Mouse (Mus musculus) heart, embryonic 13.5 days (tissue): ENCODE measurements around the gene Sox5. TPM values are rescaled to one million over a fixed set of nuclear protein-coding genes. Genes with fewer than 3 reads are reported as not detected.

ENCODE experiments used
- ATAC-seq: fragments of 200-750 bp; cut with Nextera tagmentation; 2 replicates; pipeline ENCODE4 v1.8.0; 2017; ENCODE audit warnings: moderate TSS enrichment; ENCODE audit not compliant: insufficient number of reproducible peaks, low FRiP score, low TSS enrichment; ENCODE audit errors: extremely low read depth
- H3K27ac ChIP-seq: fragments of 300-500 bp; sonication (generic); replicated peaks from 2 replicates; pipeline ENCODE4 v1.5.1; 2015; ENCODE audit warnings: moderate library complexity, mild to moderate bottlenecking, inconsistent platforms
- H3K27me3 ChIP-seq: fragments of 300-500 bp; sonication (generic); replicated peaks from 2 replicates; pipeline ENCODE4 v1.6.1; 2015; ENCODE audit warnings: mild to moderate bottlenecking, inconsistent platforms
- H3K36me3 ChIP-seq: fragments of 300-500 bp; sonication (generic); 2 replicates; pipeline ENCODE4 v1.6.1; 2015; ENCODE audit warnings: mild to moderate bottlenecking, inconsistent platforms
- H3K4me1 ChIP-seq: fragments of 300-500 bp; sonication (generic); 2 replicates; pipeline ENCODE4 v1.6.1; 2015; ENCODE audit warnings: inconsistent platforms
- H3K4me2 ChIP-seq: fragments of 300-500 bp; sonication (generic); 2 replicates; pipeline ENCODE4 v1.6.1; 2015; ENCODE audit warnings: inconsistent platforms, mild to moderate bottlenecking, moderate library complexity
- H3K4me3 ChIP-seq: fragments of 300-500 bp; sonication (generic); 2 replicates; pipeline ENCODE4 v1.5.1; 2015; ENCODE audit warnings: moderate library complexity, mild to moderate bottlenecking, inconsistent platforms
- H3K9ac ChIP-seq: fragments of 300-500 bp; sonication (generic); 2 replicates; pipeline ENCODE4 v1.6.1; 2015; ENCODE audit warnings: inconsistent platforms, mild to moderate bottlenecking, moderate library complexity
- H3K9me3 ChIP-seq: fragments of 300-500 bp; sonication (generic); 2 replicates; pipeline ENCODE4 v1.6.1; 2016; ENCODE audit warnings: inconsistent platforms
- WGBS: fragments of 180-500 bp; shearing (Covaris S2); methylation state at CpG from one replicate; pipeline ENCODE4 v1.1.7; 2015; ENCODE audit warnings: mixed read lengths; 5-methylcytosine and 5-hydroxymethylcytosine counted together
- polyA plus RNA-seq: library from polyadenylated mRNA; unstranded; fragments of >200 nt; fragmentation: Nextera tagmentation; extraction: Ambion mirVana; gene quantifications from 2 replicates; pipeline ENCODE4 v1.2.1, GENCODE M21; 2015

Sox5 gene
- polyA plus RNA-seq, 1 experiment from 2014 or later = 12.1 TPM

- WGBS = 66% methylated on average over 3 of the region's 3 CpGs
- Histone ChIP-seq H3K9me3 (0 out of 2 replicates have a peak, but pooled peaks cover 3% of the 10 kb centered on the region), H3K4me1 (no peaks in the 10 kb centered on the region), H3K27me3 (no peaks in the 10 kb centered on the region), H3K27ac (no peak overlapping the region), H3K4me3 (no peak overlapping the region), H3K4me2 (no peak overlapping the region), H3K9ac (no peak overlapping the region), H3K36me3 (no peaks in the 10 kb centered on the region)
- no peak for ATAC-seq
Measured at GRCm38 (mm10) chr6:144794356-144794755, 12.6 kb upstream of the Sox5 start.

GRCm38 (mm10) chr6:144792871-144793270 lies 11.1 kb upstream of the Sox5 start:
- Histone ChIP-seq H3K9ac (no peak overlapping the region), H3K27me3 (no peaks in the 10 kb centered on the region), H3K4me1 (no peaks in the 10 kb centered on the region), H3K27ac (no peak overlapping the region), H3K36me3 (no peaks in the 10 kb centered on the region), H3K4me2 (no peak overlapping the region), H3K4me3 (no peak overlapping the region), H3K9me3 (no peaks in the 10 kb centered on the region)
- no peak for ATAC-seq
- 79% methylated on average over 8 of the region's 8 CpGs for WGBS

GRCm38 (mm10) chr6:144783295-144783694 lies 1.5 kb upstream of the Sox5 start:
- ATAC-seq = no peak
- H3K9me3 ChIP-seq = no peaks in the 10 kb centered on the region
- peaks cover 44% of the 10 kb centered on the region for H3K27me3 ChIP-seq
- H3K4me3 ChIP-seq = peak overlapping the region; percentile 81
- peaks cover 20% of the 10 kb centered on the region for H3K4me1 ChIP-seq
- H3K9ac ChIP-seq = no peak overlapping the region
- no peaks in the 10 kb centered on the region for H3K36me3 ChIP-seq
- H3K27ac ChIP-seq = no peak overlapping the region
- H3K4me2 ChIP-seq = peak overlapping the region; percentile 94

- peaks cover 48% of the 10 kb centered on the region for H3K27me3 ChIP-seq
- H3K4me1 ChIP-seq = peaks cover 20% of the 10 kb centered on the region
- no peak for ATAC-seq
- H3K36me3 ChIP-seq = no peaks in the 10 kb centered on the region
- WGBS = 8% methylated on average over 12 of the region's 12 CpGs
- peak overlapping the region; percentile 94 for H3K4me2 ChIP-seq
- H3K27ac ChIP-seq = no peak overlapping the region
- peak overlapping the region; percentile 86 for H3K9ac ChIP-seq
- H3K9me3 ChIP-seq = no peaks in the 10 kb centered on the region
- peak overlapping the region; percentile 81 for H3K4me3 ChIP-seq
Measured at GRCm38 (mm10) chr6:144782866-144783265, 1.1 kb upstream of the Sox5 start.

- Histone ChIP-seq H3K9me3 (no peaks in the 10 kb centered on the region), H3K9ac (peak overlapping the region; percentile 86), H3K27ac (peak overlapping the region; percentile 61), H3K36me3 (no peaks in the 10 kb centered on the region), H3K27me3 (peaks cover 55% of the 10 kb centered on the region), H3K4me3 (peak overlapping the region; percentile 81), H3K4me1 (peaks cover 20% of the 10 kb centered on the region), H3K4me2 (peak overlapping the region; percentile 94)
- ATAC-seq = no peak
- WGBS = under 1% methylated on average over 40 of the region's 55 CpGs
Measured at GRCm38 (mm10) chr6:144782031-144782857, 467 bp upstream of the Sox5 start.

GRCm38 (mm10) chr6:144780608-144781285 lies 1.0 kb downstream of the Sox5 start:
- 25% methylated on average over 9 of the region's 9 CpGs for WGBS
- Histone ChIP-seq H3K36me3 (no peaks in the 10 kb centered on the region), H3K9ac (peak overlapping the region; percentile 86), H3K4me3 (peak overlapping the region; percentile 81), H3K27ac (peak overlapping the region; percentile 61), H3K27me3 (peaks cover 68% of the 10 kb centered on the region), H3K4me1 (peaks cover 20% of the 10 kb centered on the region), H3K4me2 (peak overlapping the region; percentile 94), H3K9me3 (no peaks in the 10 kb centered on the region)
- no peak for ATAC-seq

GRCm38 (mm10) chr6:144779945-144780607 lies 1.7 kb downstream of the Sox5 start:
- H3K27ac ChIP-seq = peak overlapping the region; percentile 61
- peak overlapping the region; percentile 94 for H3K4me2 ChIP-seq
- peaks cover 23% of the 10 kb centered on the region for H3K4me1 ChIP-seq
- peak overlapping the region; percentile 81 for H3K4me3 ChIP-seq
- no peaks in the 10 kb centered on the region for H3K36me3 ChIP-seq
- H3K9ac ChIP-seq = peak overlapping the region; percentile 69; the same call in 1 of the 2 replicates
- WGBS = 33% methylated on average over 12 of the region's 12 CpGs
- H3K9me3 ChIP-seq = no peaks in the 10 kb centered on the region
- peaks cover 70% of the 10 kb centered on the region for H3K27me3 ChIP-seq
- ATAC-seq = no peak

- Histone ChIP-seq H3K4me2 (no peak overlapping the region), H3K27me3 (peaks cover 64% of the 10 kb centered on the region), H3K9me3 (no peaks in the 10 kb centered on the region), H3K9ac (no peak overlapping the region), H3K27ac (no peak overlapping the region), H3K4me1 (peaks cover 21% of the 10 kb centered on the region), H3K4me3 (no peak overlapping the region), H3K36me3 (no peaks in the 10 kb centered on the region)
- WGBS = 85% methylated on average over 7 of the region's 7 CpGs
- no peak for ATAC-seq
Measured at GRCm38 (mm10) chr6:144777356-144778035, 4.3 kb downstream of the Sox5 start.

- Histone ChIP-seq H3K4me1 (peaks cover 23% of the 10 kb centered on the region), H3K27ac (no peak overlapping the region), H3K4me2 (no peak overlapping the region), H3K4me3 (no peak overlapping the region), H3K27me3 (peaks cover 82% of the 10 kb centered on the region), H3K9ac (no peak overlapping the region), H3K9me3 (no peaks in the 10 kb centered on the region), H3K36me3 (no peaks in the 10 kb centered on the region)
- no peak for ATAC-seq
- WGBS = 87% methylated on average over 6 of the region's 6 CpGs
Measured at GRCm38 (mm10) chr6:144773736-144774135, 8.0 kb downstream of the Sox5 start.

GRCm38 (mm10) chr6:144772985-144773384 lies 8.8 kb downstream of the Sox5 start:
- no peak overlapping the region for H3K9ac ChIP-seq
- H3K4me3 ChIP-seq = no peak overlapping the region
- H3K4me1 ChIP-seq = peaks cover 27% of the 10 kb centered on the region
- no peak for ATAC-seq
- H3K27me3 ChIP-seq = peaks cover 84% of the 10 kb centered on the region
- whole genome bisulfite sequencing = 62% methylated on average over 2 of the region's 2 CpGs
- no peak overlapping the region for H3K4me2 ChIP-seq
- no peak overlapping the region for H3K27ac ChIP-seq
- no peaks in the 10 kb centered on the region for H3K36me3 ChIP-seq
- H3K9me3 ChIP-seq = no peaks in the 10 kb centered on the region
